Mouse (Mus musculus): ENCODE measurements around the gene Tmem204. TPM values are rescaled to one million over a fixed set of nuclear protein-coding genes. Genes with fewer than 3 reads are reported as not detected.

The Tmem204 gene
- polyA plus RNA-seq, 1 experiment: 0.43 TPM

DNA sequence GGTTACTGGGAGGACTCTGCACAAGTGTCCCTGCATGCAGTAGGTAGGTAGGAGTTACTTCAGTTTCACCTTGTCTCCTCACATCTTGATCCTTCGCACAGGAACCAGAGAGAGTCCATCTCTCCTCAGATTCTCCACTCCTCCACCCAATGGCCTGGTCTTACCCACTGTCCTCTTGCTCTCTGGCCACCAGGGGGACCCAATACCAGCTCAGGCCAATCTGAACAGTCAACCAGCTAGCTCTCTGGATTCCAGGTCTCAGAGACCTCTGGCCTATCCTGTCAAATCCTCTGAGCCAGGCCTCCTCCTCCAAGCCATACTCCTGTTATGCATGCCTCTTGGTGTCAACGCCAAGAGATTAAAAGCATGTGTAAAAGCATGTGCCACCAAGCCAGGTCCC, 26.2 kb upstream of the Tmem204 start:
- H3K79me2 ChIP-seq (ENCODE audit: control insufficient read depth, insufficient read depth): peaks cover 2% of the 10 kb centered on the region
- TF ChIP-seq MYOG (IDR thresholded peaks at IDR 0.05; ENCODE audit: control insufficient read depth in 1 of 3, insufficient read depth in 1 of 3, insufficient read length in 2 of 3, low read depth in 2 of 3) (no peak), MYOD1 (IDR thresholded peaks at IDR 0.05; ENCODE audit: control insufficient read depth in 1 of 3, insufficient read length in 2 of 3, low read depth in 2 of 3) (no peak), REST (IDR thresholded peaks at IDR 0.05; ENCODE audit: insufficient read depth, insufficient read length) (no peak), POLR2A (IDR thresholded peaks at IDR 0.05; ENCODE audit: insufficient read length, low read depth) (no peak)
- H3K4me3 ChIP-seq: no peak overlapping the region
- no peak overlapping the region for H3K4me2 ChIP-seq (ENCODE audit: low read depth)
- no peak overlapping the region for H3ac ChIP-seq (ENCODE audit: control insufficient read depth, insufficient read length)
- no peaks in the 10 kb centered on the region for H3K36me3 ChIP-seq (ENCODE audit: control insufficient read depth, insufficient read depth)
- no peaks in the 10 kb centered on the region for H3K27me3 ChIP-seq (ENCODE audit: control insufficient read depth, insufficient read depth, insufficient read length)

DNA sequence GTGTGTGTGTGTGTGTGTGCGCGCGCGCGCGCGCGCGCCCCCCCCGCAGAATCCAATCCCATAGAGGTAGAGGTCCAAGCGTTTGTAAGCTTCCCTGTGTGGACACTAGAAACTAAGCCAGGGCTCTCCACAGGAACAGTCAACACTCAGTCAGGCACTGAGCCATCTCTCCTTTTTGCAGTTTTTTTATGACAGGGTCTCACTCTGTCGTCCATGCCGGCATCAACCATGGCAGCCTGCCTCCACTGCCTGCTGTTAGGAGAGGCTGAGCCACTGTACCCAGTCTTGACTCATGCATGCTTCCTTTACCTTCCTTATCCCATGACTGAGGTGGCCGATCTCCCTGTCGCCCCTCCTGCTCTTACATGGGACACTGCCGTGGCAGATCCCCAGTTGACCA, 24.4 kb upstream of the Tmem204 start:
- H3K4me3 ChIP-seq: no peak overlapping the region
- H3K27me3 ChIP-seq (ENCODE audit: control insufficient read depth, insufficient read depth, insufficient read length): no peaks in the 10 kb centered on the region
- no peaks in the 10 kb centered on the region for H3K36me3 ChIP-seq (ENCODE audit: control insufficient read depth, insufficient read depth)
- H3K4me2 ChIP-seq (ENCODE audit: low read depth): no peak overlapping the region
- no peak for TF ChIP-seq SRF (IDR thresholded peaks at IDR 0.05; ENCODE audit: control insufficient read depth, insufficient read length, low read depth)
- TF ChIP-seq REST (IDR thresholded peaks at IDR 0.05; ENCODE audit: insufficient read depth, insufficient read length): no peak
- H3K79me2 ChIP-seq (ENCODE audit: control insufficient read depth, insufficient read depth): no peaks in the 10 kb centered on the region
- H3ac ChIP-seq (ENCODE audit: control insufficient read depth, insufficient read length): no peak overlapping the region

DNA sequence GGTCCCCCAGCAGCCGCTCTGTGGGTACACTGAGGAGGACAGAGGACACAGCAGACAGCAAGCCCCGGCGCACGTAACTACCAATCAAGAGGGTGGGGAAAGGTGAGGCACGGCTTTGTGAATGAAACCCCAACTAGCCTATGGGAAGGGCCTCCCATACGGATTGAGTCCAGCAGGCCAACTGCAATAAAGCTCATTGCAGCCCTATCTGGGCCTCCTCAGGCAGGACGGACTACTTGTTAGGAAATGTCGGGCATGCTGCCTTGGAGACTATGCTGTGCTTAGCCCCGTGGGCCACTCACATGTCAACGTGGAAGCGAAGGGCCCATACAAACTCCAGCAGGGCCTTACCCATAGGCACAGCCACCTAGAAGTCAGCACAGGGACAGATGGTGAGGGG, 17.9 kb upstream of the Tmem204 start:
- H3K27me3 ChIP-seq (ENCODE audit: control insufficient read depth, insufficient read depth, insufficient read length): no peaks in the 10 kb centered on the region
- no peak overlapping the region for H3K4me2 ChIP-seq (ENCODE audit: low read depth)
- no peaks in the 10 kb centered on the region for H3K36me3 ChIP-seq (ENCODE audit: control insufficient read depth, insufficient read depth)

DNA sequence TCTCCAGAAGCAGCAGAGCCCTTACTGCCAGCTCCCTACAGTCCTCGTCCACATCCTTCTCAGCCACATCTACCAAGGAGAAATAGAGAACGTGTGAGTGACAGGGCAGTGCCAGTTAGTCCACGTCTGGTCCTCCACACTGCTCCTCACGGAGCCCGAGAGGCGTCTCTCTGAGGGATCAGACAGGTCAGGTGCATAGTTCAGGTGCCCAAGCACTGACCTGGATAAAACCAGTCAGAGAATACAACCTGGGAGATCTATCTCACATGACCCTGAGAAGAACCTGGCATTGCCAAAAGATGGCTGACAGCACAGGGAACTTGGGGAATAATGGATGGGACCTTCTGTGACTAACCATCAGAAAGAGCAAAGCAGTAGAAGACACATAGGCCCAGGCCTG, 16.7 kb upstream of the Tmem204 start:
- Histone ChIP-seq H3ac (ENCODE audit: control insufficient read depth, insufficient read length) (no peak overlapping the region), H3K4me2 (ENCODE audit: low read depth) (no peak overlapping the region)

More for the DNA sequence above, 17.9 kb upstream of the Tmem204 start:
- TF ChIP-seq MYOD1 (IDR thresholded peaks at IDR 0.05; ENCODE audit: control insufficient read depth in 1 of 3, insufficient read length in 2 of 3, low read depth in 2 of 3) (no peak), POLR2A (IDR thresholded peaks at IDR 0.05; ENCODE audit: insufficient read length, low read depth) (no peak), CEBPB (IDR thresholded peaks at IDR 0.05; ENCODE audit: insufficient read depth, poor library complexity, severe bottlenecking) (no peak), E2F4 (IDR thresholded peaks at IDR 0.05; ENCODE audit: insufficient read depth) (no peak), SRF (IDR thresholded peaks at IDR 0.05; ENCODE audit: control insufficient read depth, insufficient read length, low read depth) (no peak), MYOG (IDR thresholded peaks at IDR 0.05; ENCODE audit: control insufficient read depth in 1 of 3, insufficient read depth in 1 of 3, insufficient read length in 2 of 3, low read depth in 2 of 3) (no peak), TCF12 (IDR thresholded peaks at IDR 0.05; ENCODE audit: insufficient read depth, poor library complexity, severe bottlenecking) (no peak), MAX (IDR thresholded peaks at IDR 0.05; ENCODE audit: low read depth) (no peak), POLR2AphosphoS2 (IDR thresholded peaks at IDR 0.05; ENCODE audit: insufficient read length, low read depth) (no peak), TCF3 (IDR thresholded peaks at IDR 0.05; ENCODE audit: insufficient read length, low read depth) (no peak), USF1 (IDR thresholded peaks at IDR 0.05; ENCODE audit: low read depth) (no peak)
- no peaks in the 10 kb centered on the region for H3K79me2 ChIP-seq (ENCODE audit: control insufficient read depth, insufficient read depth)
- no peak overlapping the region for H3ac ChIP-seq (ENCODE audit: control insufficient read depth, insufficient read length)
- H3K4me3 ChIP-seq: no peak overlapping the region

DNA sequence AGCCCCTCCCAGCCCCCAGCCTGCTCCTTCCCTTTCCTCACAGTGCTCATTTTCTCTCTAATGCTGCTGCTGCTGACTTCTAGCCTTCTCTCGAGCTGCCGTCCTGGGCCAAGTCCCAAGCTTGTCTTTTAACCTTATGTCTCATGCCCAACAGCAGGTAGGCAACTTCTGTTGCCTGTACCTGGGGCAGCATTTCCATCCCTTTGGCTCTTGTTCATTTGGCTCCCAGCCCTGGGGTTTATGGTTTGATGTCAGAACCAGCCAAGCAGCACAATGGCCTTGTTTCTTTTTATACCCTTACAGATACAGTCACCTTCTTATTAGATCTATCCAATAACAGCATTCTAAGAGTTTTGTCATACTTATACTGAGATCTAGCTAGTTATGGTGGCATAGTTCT, 12.8 kb upstream of the Tmem204 start:
- Histone ChIP-seq H3K27me3 (ENCODE audit: control insufficient read depth, insufficient read depth, insufficient read length) (no peaks in the 10 kb centered on the region), H3K4me2 (ENCODE audit: low read depth) (no peak overlapping the region), H3K4me3 (no peak overlapping the region), H3K79me2 (ENCODE audit: control insufficient read depth, insufficient read depth) (no peaks in the 10 kb centered on the region), H3K36me3 (ENCODE audit: control insufficient read depth, insufficient read depth) (no peaks in the 10 kb centered on the region), H3ac (ENCODE audit: control insufficient read depth, insufficient read length) (no peak overlapping the region)
- no peak for TF ChIP-seq TCF12 (IDR thresholded peaks at IDR 0.05; ENCODE audit: insufficient read depth, poor library complexity, severe bottlenecking)
- TF ChIP-seq TCF3 (IDR thresholded peaks at IDR 0.05; ENCODE audit: insufficient read length, low read depth): no peak
- TF ChIP-seq REST (IDR thresholded peaks at IDR 0.05; ENCODE audit: insufficient read depth, insufficient read length): no peak
- TF ChIP-seq POLR2A (IDR thresholded peaks at IDR 0.05; ENCODE audit: insufficient read length, low read depth): no peak
- no peak for TF ChIP-seq MYOG (IDR thresholded peaks at IDR 0.05; ENCODE audit: control insufficient read depth in 1 of 3, insufficient read depth in 1 of 3, insufficient read length in 2 of 3, low read depth in 2 of 3)

More for the DNA sequence above, 16.7 kb upstream of the Tmem204 start:
- Histone ChIP-seq H3K27me3 (ENCODE audit: control insufficient read depth, insufficient read depth, insufficient read length) (no peaks in the 10 kb centered on the region), H3K4me3 (no peak overlapping the region), H3K79me2 (ENCODE audit: control insufficient read depth, insufficient read depth) (no peaks in the 10 kb centered on the region), H3K36me3 (ENCODE audit: control insufficient read depth, insufficient read depth) (no peaks in the 10 kb centered on the region)
- TF ChIP-seq TCF3 (IDR thresholded peaks at IDR 0.05; ENCODE audit: insufficient read length, low read depth): no peak

DNA sequence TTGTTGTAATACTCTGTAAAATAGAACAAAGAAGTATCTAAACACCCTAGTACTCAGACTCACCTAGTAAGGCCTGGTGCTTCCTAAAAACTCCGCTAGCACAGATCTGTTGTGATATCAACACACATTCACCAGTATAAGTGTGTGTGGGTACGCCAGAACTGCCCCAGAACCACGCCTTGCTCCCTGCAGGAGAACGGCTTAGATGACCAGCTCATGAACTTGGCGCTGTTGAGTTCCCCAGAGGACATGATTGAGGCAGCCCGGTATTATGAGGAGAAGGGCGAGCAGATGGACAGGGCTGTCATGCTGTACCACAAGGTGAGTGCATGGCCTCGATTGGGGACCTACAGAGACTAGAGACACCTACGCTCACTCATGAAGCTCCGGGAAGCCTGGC, 7.1 kb upstream of the Tmem204 start:
- H3K4me2 ChIP-seq (ENCODE audit: low read depth): no peak overlapping the region
- no peak overlapping the region for H3K4me3 ChIP-seq
- no peaks in the 10 kb centered on the region for H3K79me2 ChIP-seq (ENCODE audit: control insufficient read depth, insufficient read depth)
- TF ChIP-seq CEBPB (IDR thresholded peaks at IDR 0.05; ENCODE audit: insufficient read depth, poor library complexity, severe bottlenecking) (no peak), E2F4 (IDR thresholded peaks at IDR 0.05; ENCODE audit: insufficient read depth) (no peak), MYOD1 (IDR thresholded peaks at IDR 0.05; ENCODE audit: control insufficient read depth in 1 of 3, insufficient read length in 2 of 3, low read depth in 2 of 3) (no peak)
- no peaks in the 10 kb centered on the region for H3K27me3 ChIP-seq (ENCODE audit: control insufficient read depth, insufficient read depth, insufficient read length)
- no peaks in the 10 kb centered on the region for H3K36me3 ChIP-seq (ENCODE audit: control insufficient read depth, insufficient read depth)
- no peak overlapping the region for H3ac ChIP-seq (ENCODE audit: control insufficient read depth, insufficient read length)

All from myocyte (in vitro differentiated cells).